ENCODE assay signal across 28 mouse cellular contexts in the genomic region with DNA sequence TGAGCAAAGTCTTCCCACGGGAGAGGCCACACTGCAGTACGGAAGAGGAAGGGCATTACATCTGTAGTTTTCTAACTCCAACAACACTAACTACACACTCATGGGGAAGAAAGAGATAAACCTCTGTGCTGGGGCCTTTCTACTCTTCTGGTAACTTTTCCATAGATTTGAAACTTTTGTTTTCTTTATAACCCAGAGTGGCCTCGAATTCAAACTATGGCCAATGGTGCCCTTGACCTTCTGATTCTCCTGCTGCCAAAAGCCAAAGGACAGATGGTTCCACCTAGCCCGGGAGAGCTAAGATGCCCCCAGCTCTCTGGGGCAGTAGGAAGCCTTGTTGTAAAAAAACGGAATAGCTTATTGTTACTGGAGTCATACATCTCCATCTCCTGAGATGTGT. TPM values are rescaled to one million over a fixed set of nuclear protein-coding genes. Genes with fewer than 3 reads are reported as not detected.
A peak's percentile ranks its signal among the peaks of the same experiment; 100 is the strongest.
DNase-seq lines count a peak whose midpoint lies in the region; ATAC-seq and TF ChIP-seq lines count a peak whose summit lies in the region.
"Had no signal": no experiment of that assay in that cellular context is flagged by ENCODE, and none has a peak within 500 bp of the region (broad histone marks: within the 10 kb centered on the region; RNA-seq: fewer than 3 reads in every experiment).

No protein-coding gene starts in this region.

- H3K27me3 ChIP-seq in hindbrain, embryonic 11.5 days (ENCODE audit: control insufficient read depth, insufficient read depth, low read length), result peaks cover 92% of the 10 kb centered on the region
- H3K27me3 ChIP-seq in hindbrain, embryonic 14.5 days (ENCODE audit: control insufficient read depth, insufficient read depth, low read length), result peaks cover 93% of the 10 kb centered on the region
- H3K27me3 ChIP-seq in midbrain, embryonic 10.5 days (ENCODE audit: low read depth, poor library complexity, severe bottlenecking), result peaks cover 100% of the 10 kb centered on the region
- H3K27me3 ChIP-seq in midbrain, postnatal 0 days (ENCODE audit: insufficient read depth, low read length), result peaks cover 89% of the 10 kb centered on the region
- H3K27me3 ChIP-seq in midbrain, embryonic 11.5 days (ENCODE audit: control insufficient read depth, insufficient read depth, low read length), result peaks cover 93% of the 10 kb centered on the region
- peaks cover 68% of the 10 kb centered on the region for H3K27me3 ChIP-seq in midbrain, embryonic 16.5 days (ENCODE audit: control insufficient read depth, insufficient read depth, low read depth, low read length)

- no peak overlapping the region for H3K4me2 ChIP-seq in hindbrain, embryonic 11.5 days (replicated peaks; ENCODE audit: low read depth, low read length)
- no peak overlapping the region for H3K4me2 ChIP-seq in hindbrain, embryonic 14.5 days (replicated peaks)
- no peak overlapping the region for H3K4me2 ChIP-seq in midbrain, postnatal 0 days (ENCODE audit: low read depth, low read length, poor library complexity, severe bottlenecking)
- no peak overlapping the region for H3K4me2 ChIP-seq in midbrain, embryonic 11.5 days
- H3K4me2 ChIP-seq in midbrain, embryonic 16.5 days (ENCODE audit: low read length), result no peak overlapping the region

- no peak for ATAC-seq in hindbrain, embryonic 11.5 days (ENCODE audit: low FRiP score)
- no peak for ATAC-seq in hindbrain, embryonic 14.5 days (ENCODE audit: low FRiP score)
- ATAC-seq in midbrain, postnatal 0 days (ENCODE audit: low FRiP score), result no peak
- ATAC-seq in midbrain, embryonic 11.5 days (ENCODE audit: low FRiP score), result no peak
- no peak for ATAC-seq in midbrain, embryonic 16.5 days
- ATAC-seq: activated CD4-positive, CD25-positive, alpha-beta regulatory T cell, adult 4 months; CD4-positive, CD25-positive, alpha-beta regulatory T cell, adult 4 months; Patski had no signal

- no peak for TF ChIP-seq CTCF in midbrain, postnatal 0 days (IDR thresholded peaks at IDR 0.05)

- no peaks in the 10 kb centered on the region for H3K9me3 ChIP-seq in hindbrain, embryonic 11.5 days (ENCODE audit: control insufficient read depth, low read length)
- no peaks in the 10 kb centered on the region for H3K9me3 ChIP-seq in hindbrain, embryonic 14.5 days (ENCODE audit: control insufficient read depth, low read length)
- H3K9me3 ChIP-seq in midbrain, embryonic 10.5 days (replicated peaks), result peaks cover 4% of the 10 kb centered on the region
- no peaks in the 10 kb centered on the region for H3K9me3 ChIP-seq in midbrain, postnatal 0 days (ENCODE audit: low read length)
- peaks cover 3% of the 10 kb centered on the region; the same call in 1 of the 2 replicates for H3K9me3 ChIP-seq in midbrain, embryonic 11.5 days (ENCODE audit: control insufficient read depth, low read length)
- no peaks in the 10 kb centered on the region for H3K9me3 ChIP-seq in midbrain, embryonic 16.5 days (replicated peaks; ENCODE audit: control insufficient read depth, low read length, poor library complexity, severe bottlenecking)
- H3K9me3 ChIP-seq: G1E had no signal

- H3K36me3 ChIP-seq in hindbrain, embryonic 11.5 days (ENCODE audit: control insufficient read depth, insufficient read depth, low read length), result no peaks in the 10 kb centered on the region
- H3K36me3 ChIP-seq in hindbrain, embryonic 14.5 days (replicated peaks; ENCODE audit: control insufficient read depth, insufficient read depth), result no peaks in the 10 kb centered on the region
- H3K36me3 ChIP-seq in midbrain, embryonic 10.5 days, result no peaks in the 10 kb centered on the region
- no peaks in the 10 kb centered on the region for H3K36me3 ChIP-seq in midbrain, postnatal 0 days (ENCODE audit: insufficient read depth, low read length)
- H3K36me3 ChIP-seq in midbrain, embryonic 11.5 days (ENCODE audit: control insufficient read depth, insufficient read depth, low read length), result no peaks in the 10 kb centered on the region
- H3K36me3 ChIP-seq in midbrain, embryonic 16.5 days (ENCODE audit: control insufficient read depth, insufficient read depth, low read length), result no peaks in the 10 kb centered on the region
- H3K36me3 ChIP-seq: G1E had no signal

- DNase-seq in hindbrain, embryonic 11.5 days (ENCODE audit: low spot score), result peak; percentile 39
- no peak for DNase-seq in hindbrain, embryonic 14.5 days (ENCODE audit: low spot score)
- DNase-seq in midbrain, embryonic 10.5 days (ENCODE audit: low spot score), result peak; percentile 13
- no peak for DNase-seq in midbrain, postnatal 0 days (ENCODE audit: low spot score)
- DNase-seq in midbrain, embryonic 11.5 days (ENCODE audit: low spot score, missing footprints), result peak; percentile 92
- DNase-seq in induced T-regulatory cell, adult 2 months (ENCODE audit: low read depth), result peak; percentile 14
- no peak for DNase-seq in ovary, adult 18-20 months (ENCODE audit: low spot score)
- DNase-seq: adrenal gland, adult 2 months; adrenal gland, adult 8-10 months; adrenal gland, postnatal 10 days; adrenal gland, postnatal 14 days; adrenal gland, postnatal 25 days; adrenal gland, postnatal 36 days; B cell, adult 2 months; cerebellum, adult 11 months; cerebellum, adult 11-12 months had no signal

- no peak overlapping the region for H3K9ac ChIP-seq in hindbrain, embryonic 11.5 days (ENCODE audit: low read depth, low read length)
- no peak overlapping the region for H3K9ac ChIP-seq in hindbrain, embryonic 14.5 days
- no peak overlapping the region for H3K9ac ChIP-seq in midbrain, postnatal 0 days (replicated peaks; ENCODE audit: low read length, poor library complexity, severe bottlenecking)
- no peak overlapping the region for H3K9ac ChIP-seq in midbrain, embryonic 11.5 days (ENCODE audit: low read length)
- H3K9ac ChIP-seq in midbrain, embryonic 16.5 days (ENCODE audit: low read depth, low read length), result no peak overlapping the region

- H3K27ac ChIP-seq in hindbrain, embryonic 11.5 days (ENCODE audit: low read depth, low read length), result no peak overlapping the region
- H3K27ac ChIP-seq in hindbrain, embryonic 14.5 days, result no peak overlapping the region
- no peak overlapping the region for H3K27ac ChIP-seq in midbrain, embryonic 10.5 days (replicated peaks)
- no peak overlapping the region for H3K27ac ChIP-seq in midbrain, postnatal 0 days (ENCODE audit: low read depth, low read length)
- H3K27ac ChIP-seq in midbrain, embryonic 11.5 days (ENCODE audit: low read depth, low read length), result no peak overlapping the region
- H3K27ac ChIP-seq in midbrain, embryonic 16.5 days (ENCODE audit: low read length), result no peak overlapping the region

- no peak overlapping the region for H3K4me3 ChIP-seq in hindbrain, embryonic 11.5 days (ENCODE audit: low read depth, low read length)
- H3K4me3 ChIP-seq in hindbrain, embryonic 14.5 days (replicated peaks; ENCODE audit: low read length), result no peak overlapping the region
- no peak overlapping the region for H3K4me3 ChIP-seq in midbrain, embryonic 10.5 days
- H3K4me3 ChIP-seq in midbrain, postnatal 0 days (ENCODE audit: low read depth, low read length), result no peak overlapping the region
- H3K4me3 ChIP-seq in midbrain, embryonic 11.5 days (ENCODE audit: low read depth, low read length), result no peak overlapping the region
- no peak overlapping the region for H3K4me3 ChIP-seq in midbrain, embryonic 16.5 days (ENCODE audit: low read depth, low read length)

- WGBS in hindbrain, embryonic 11.5 days, result 5% methylated on average over 5 of the region's 5 CpGs
- WGBS in hindbrain, embryonic 14.5 days, result 4% methylated on average over 5 of the region's 5 CpGs
- 3% methylated on average over 5 of the region's 5 CpGs for WGBS in midbrain, embryonic 10.5 days
- 4% methylated on average over 5 of the region's 5 CpGs for WGBS in midbrain, postnatal 0 days
- WGBS in midbrain, embryonic 11.5 days, result 1% methylated on average over 5 of the region's 5 CpGs
- 6% methylated on average over 5 of the region's 5 CpGs for WGBS in midbrain, embryonic 16.5 days

- 0 out of 2 replicates have a peak, but pooled peaks cover 2% of the 10 kb centered on the region for H3K4me1 ChIP-seq in hindbrain, embryonic 11.5 days (replicated peaks; ENCODE audit: control insufficient read depth, insufficient read depth, low read length)
- H3K4me1 ChIP-seq in hindbrain, embryonic 14.5 days (replicated peaks; ENCODE audit: control insufficient read depth, insufficient read depth, low read length), result no peaks in the 10 kb centered on the region
- peaks cover 7% of the 10 kb centered on the region for H3K4me1 ChIP-seq in midbrain, embryonic 10.5 days
- no peaks in the 10 kb centered on the region for H3K4me1 ChIP-seq in midbrain, postnatal 0 days (ENCODE audit: insufficient read depth, low read length)
- no peaks in the 10 kb centered on the region for H3K4me1 ChIP-seq in midbrain, embryonic 11.5 days (ENCODE audit: control insufficient read depth, insufficient read depth, low read length)
- no peaks in the 10 kb centered on the region for H3K4me1 ChIP-seq in midbrain, embryonic 16.5 days (ENCODE audit: control insufficient read depth, insufficient read depth, low read length)

RNA-seq across cellular contexts. Expression of a gene that starts 11.1 kb away (rescaled TPM):
- polyA plus RNA-seq in hindbrain, embryonic 11.5 days (2014; fragmentation: Nextera tagmentation; extraction: Ambion mirVana), result 0.23 and 0.39 TPM in 2 replicates
- polyA plus RNA-seq in hindbrain, embryonic 14.5 days (2014; fragmentation: Nextera tagmentation; extraction: Ambion mirVana), result not detected in 2 replicates
- polyA plus RNA-seq in midbrain, embryonic 10.5 days (2016; fragmentation: Nextera tagmentation; extraction: Ambion mirVana), result 0.60 and 1.9 TPM in 2 replicates
- not detected in 2 replicates for total RNA-seq in midbrain, postnatal 0 days (2014; rRNA removed)
- not detected in 2 replicates for polyA plus RNA-seq in midbrain, postnatal 0 days (2015; fragmentation: Nextera tagmentation; extraction: Ambion mirVana)
- polyA plus RNA-seq in midbrain, embryonic 11.5 days (2014; fragmentation: Nextera tagmentation; extraction: Ambion mirVana), result 0.25 and 0.26 TPM in 2 replicates
- 0.16 TPM in 1 of 2 replicates, not detected in the other for polyA plus RNA-seq in midbrain, embryonic 16.5 days (2015; fragmentation: Nextera tagmentation; extraction: Ambion mirVana)
- total RNA-seq: adrenal gland, adult 18-20 months; adrenal gland, adult 2 months; adrenal gland, adult 8-10 months; adrenal gland, postnatal 10 days; adrenal gland, postnatal 14 days; adrenal gland, postnatal 25 days; adrenal gland, postnatal 36 days; adrenal gland, postnatal 4 days; CH12.LX; G1E had no signal
- polyA plus RNA-seq: adrenal gland, adult 2 months; G1E had no signal

RNA-seq across cellular contexts. Expression of a gene that starts 22.3 kb away (rescaled TPM):
- polyA plus RNA-seq in hindbrain, embryonic 11.5 days (2014; fragmentation: Nextera tagmentation; extraction: Ambion mirVana), result not detected in 2 replicates
- not detected in 2 replicates for polyA plus RNA-seq in hindbrain, embryonic 14.5 days (2014; fragmentation: Nextera tagmentation; extraction: Ambion mirVana)
- not detected in 2 replicates for polyA plus RNA-seq in midbrain, embryonic 10.5 days (2016; fragmentation: Nextera tagmentation; extraction: Ambion mirVana)
- total RNA-seq in midbrain, postnatal 0 days (2014; rRNA removed), result 0.16 TPM in 1 of 2 replicates, not detected in the other
- not detected in 2 replicates for polyA plus RNA-seq in midbrain, postnatal 0 days (2015; fragmentation: Nextera tagmentation; extraction: Ambion mirVana)
- not detected in 2 replicates for polyA plus RNA-seq in midbrain, embryonic 11.5 days (2014; fragmentation: Nextera tagmentation; extraction: Ambion mirVana)
- polyA plus RNA-seq in midbrain, embryonic 16.5 days (2015; fragmentation: Nextera tagmentation; extraction: Ambion mirVana), result not detected in 2 replicates
- total RNA-seq: adrenal gland, adult 2 months; adrenal gland, postnatal 25 days; CH12.LX; ES-E14; G1E; MEL had no signal
- polyA plus RNA-seq: activated CD4-positive, CD25-positive, alpha-beta regulatory T cell, adult 4 months; brain, embryonic 14.5 days; C2C12; CD4-positive, CD25-positive, alpha-beta regulatory T cell, adult 4 months; G1E; Patski had no signal

RNA-seq across cellular contexts. Expression of a gene that starts 42.8 kb away (rescaled TPM):
- 0.15 TPM in 1 of 2 replicates, not detected in the other for polyA plus RNA-seq in hindbrain, embryonic 11.5 days (2014; fragmentation: Nextera tagmentation; extraction: Ambion mirVana)
- polyA plus RNA-seq in hindbrain, embryonic 14.5 days (2014; fragmentation: Nextera tagmentation; extraction: Ambion mirVana), result not detected in 2 replicates
- not detected in 2 replicates for polyA plus RNA-seq in midbrain, embryonic 10.5 days (2016; fragmentation: Nextera tagmentation; extraction: Ambion mirVana)
- 0.77 TPM in 1 of 2 replicates, not detected in the other for total RNA-seq in midbrain, postnatal 0 days (2014; rRNA removed)
- 0.07 TPM in 1 of 2 replicates, not detected in the other for polyA plus RNA-seq in midbrain, postnatal 0 days (2015; fragmentation: Nextera tagmentation; extraction: Ambion mirVana)
- not detected in 2 replicates for polyA plus RNA-seq in midbrain, embryonic 11.5 days (2014; fragmentation: Nextera tagmentation; extraction: Ambion mirVana)
- not detected in 2 replicates for polyA plus RNA-seq in midbrain, embryonic 16.5 days (2015; fragmentation: Nextera tagmentation; extraction: Ambion mirVana)
- total RNA-seq: adrenal gland, adult 18-20 months; adrenal gland, adult 2 months; adrenal gland, adult 8-10 months; adrenal gland, postnatal 10 days; adrenal gland, postnatal 14 days; adrenal gland, postnatal 25 days; adrenal gland, postnatal 36 days; CH12.LX; ES-E14; MEL had no signal
- polyA plus RNA-seq: activated CD4-positive, CD25-positive, alpha-beta regulatory T cell, adult 4 months; adrenal gland, adult 2 months; C2C12; CD4-positive, CD25-positive, alpha-beta regulatory T cell, adult 4 months; G1E; Patski had no signal

RNA-seq across cellular contexts. Expression of a gene that starts 44.0 kb away (rescaled TPM):
- not detected in 2 replicates for polyA plus RNA-seq in hindbrain, embryonic 11.5 days (2014; fragmentation: Nextera tagmentation; extraction: Ambion mirVana)
- not detected in 2 replicates for polyA plus RNA-seq in hindbrain, embryonic 14.5 days (2014; fragmentation: Nextera tagmentation; extraction: Ambion mirVana)
- 0.15 TPM in 1 of 2 replicates, not detected in the other for polyA plus RNA-seq in midbrain, embryonic 10.5 days (2016; fragmentation: Nextera tagmentation; extraction: Ambion mirVana)
- total RNA-seq in midbrain, postnatal 0 days (2014; rRNA removed), result not detected in 2 replicates
- polyA plus RNA-seq in midbrain, postnatal 0 days (2015; fragmentation: Nextera tagmentation; extraction: Ambion mirVana), result 0.12 and 0.19 TPM in 2 replicates
- not detected in 2 replicates for polyA plus RNA-seq in midbrain, embryonic 11.5 days (2014; fragmentation: Nextera tagmentation; extraction: Ambion mirVana)
- polyA plus RNA-seq in midbrain, embryonic 16.5 days (2015; fragmentation: Nextera tagmentation; extraction: Ambion mirVana), result not detected in 2 replicates
- total RNA-seq: adrenal gland, adult 18-20 months; adrenal gland, adult 8-10 months; adrenal gland, postnatal 25 days; adrenal gland, postnatal 36 days; CH12.LX; ES-E14; MEL had no signal
- polyA plus RNA-seq: activated CD4-positive, CD25-positive, alpha-beta regulatory T cell, adult 4 months; adrenal gland, adult 2 months; brain, embryonic 14.5 days; C2C12; CD4-positive, CD25-positive, alpha-beta regulatory T cell, adult 4 months; G1E; Patski had no signal

Comparison
In these comparisons a context has a peak if more than half of its experiments do, and no peak if none do; other contexts are left out.
1. DNase-seq: peak in hindbrain, embryonic 11.5 days (single experiment), midbrain, embryonic 10.5 days (single experiment), midbrain, embryonic 11.5 days (single experiment) and induced T-regulatory cell, adult 2 months (single experiment); none in hindbrain, embryonic 14.5 days (single experiment), midbrain, postnatal 0 days (single experiment) and ovary, adult 18-20 months (single experiment).